In the genomic region with DNA sequence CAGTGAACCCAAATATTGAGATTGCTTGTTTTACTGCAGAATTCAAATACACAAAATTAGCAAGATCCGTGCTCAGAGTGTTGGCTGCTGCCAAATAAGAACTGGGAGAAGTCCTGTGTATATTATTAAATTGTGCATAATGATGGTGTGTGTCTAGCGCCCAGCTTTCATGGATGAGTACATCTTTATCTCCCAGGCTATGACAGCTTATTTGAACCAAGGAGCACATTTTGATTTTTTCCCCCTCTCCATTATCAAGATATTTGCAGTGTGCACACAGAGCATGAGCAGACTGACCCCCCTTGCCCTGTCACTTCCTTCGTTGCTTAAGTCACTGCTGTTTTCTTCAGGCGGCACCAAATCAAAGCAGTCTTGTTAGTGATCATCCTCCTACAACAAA, we compare ENCODE assay signal across 14 mouse cellular contexts.
"Had no signal": no experiment of that assay in that cellular context is flagged by ENCODE, and none has a peak within 500 bp of the region (broad histone marks: within the 10 kb centered on the region; RNA-seq: fewer than 3 reads in every experiment).

No protein-coding gene starts in this region.

- H3K27me3 ChIP-seq: limb, embryonic 13.5 days; midbrain, embryonic 12.5 days; stomach, embryonic 15.5 days had no signal

- H3K36me3 ChIP-seq: limb, embryonic 13.5 days; midbrain, embryonic 12.5 days; stomach, embryonic 15.5 days had no signal

- H3K4me1 ChIP-seq: midbrain, embryonic 12.5 days; stomach, embryonic 15.5 days had no signal

- H3K9me3 ChIP-seq: midbrain, embryonic 12.5 days; stomach, embryonic 15.5 days had no signal

- H3K4me2 ChIP-seq: limb, embryonic 13.5 days; midbrain, embryonic 12.5 days; stomach, embryonic 15.5 days had no signal

- DNase-seq: kidney, adult 11 months; kidney, adult 9 months; kidney, postnatal 36 days; left cerebral cortex, postnatal 4 days; lung, adult 18-20 months; lung, postnatal 36 days; right cerebral cortex, postnatal 4 days; thymus, adult 2 months; thymus, postnatal 25 days had no signal

- H3K4me3 ChIP-seq: limb, embryonic 13.5 days; midbrain, embryonic 12.5 days; stomach, embryonic 15.5 days had no signal

- H3K27ac ChIP-seq: kidney, postnatal 0 days; limb, embryonic 13.5 days; liver, embryonic 14.5 days; midbrain, embryonic 12.5 days; stomach, embryonic 15.5 days had no signal

- H3K9ac ChIP-seq: limb, embryonic 13.5 days; liver, embryonic 14.5 days; midbrain, embryonic 12.5 days; stomach, embryonic 15.5 days had no signal
